Mouse (Mus musculus) heart, adult 2 months (tissue): Measurements from ENCODE around the gene Irak3.

Experiments used
- CTCF ChIP-seq: fragments of 200-600 bp; IDR thresholded peaks from 2 replicates; pipeline ENCODE4 v1.8.1; 2022; ENCODE audit warnings: antibody characterized with exemption, mild to moderate bottlenecking, moderate library complexity
- EP300 ChIP-seq: fragments of 200-500 bp; IDR thresholded peaks from 2 replicates; pipeline ENCODE4 v1.6.1; 2011; ENCODE audit warnings: low read depth, low read length, control low read depth; ENCODE audit not compliant: insufficient read depth
- POLR2A ChIP-seq: fragments of 200-500 bp; IDR thresholded peaks from 2 replicates; pipeline ENCODE4 v1.6.1; 2011; ENCODE audit warnings: mild to moderate bottlenecking, low read depth, low read length, control low read depth; ENCODE audit not compliant: insufficient read depth

DNA sequence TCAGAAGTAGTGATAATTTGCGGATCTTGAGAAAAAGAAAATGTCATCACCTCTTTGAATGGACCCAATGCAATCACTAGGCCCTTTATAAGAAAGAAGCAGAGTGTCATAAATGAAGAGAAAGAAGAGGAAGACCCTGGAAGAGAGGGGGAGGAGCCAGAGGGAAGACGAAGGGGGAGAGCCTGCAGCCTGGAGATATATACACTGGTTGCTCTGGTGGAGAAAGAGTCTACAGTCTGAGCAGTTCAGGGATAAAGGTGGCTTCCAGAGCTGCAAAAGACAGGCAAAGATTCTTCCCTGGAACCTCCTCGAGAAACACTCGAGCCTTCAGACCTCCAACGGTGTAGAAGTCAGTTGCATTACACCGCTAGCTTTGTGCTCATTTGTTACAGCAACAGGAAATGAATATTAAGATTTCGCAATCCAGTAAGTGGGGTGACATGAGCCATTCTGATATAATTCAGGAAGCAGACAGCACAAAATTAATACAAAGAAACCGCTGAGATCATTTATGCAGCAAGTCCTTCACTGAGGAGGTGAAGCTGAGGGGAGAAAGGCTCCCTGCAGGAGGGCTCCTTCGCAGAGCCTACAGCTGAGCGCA, 60.9 kb downstream of the Irak3 start:
- TF ChIP-seq CTCF (no peak), POLR2A (no peak), EP300 (no peak)
